Mouse (Mus musculus) CH12.LX (cell line): ENCODE data around the gene Tmem219.

Experiments
- CHD1 ChIP-seq: IDR thresholded peaks from 2 replicates; pipeline ENCODE4 v1.6.1; 2012; ENCODE audit warnings: low read depth, low read length, improper control_type of control experiment, inconsistent platforms
- CTCF ChIP-seq, 2 experiments: IDR thresholded peaks in 1 of 2; conservative IDR thresholded peaks in 1 of 2; 2 replicates each; pipeline ENCODE4 v1.5.1; 2011 to 2012; ENCODE audit warnings: low read depth in 2 of 2, low read length in 2 of 2, improper control_type of control experiment in 1 of 2, inconsistent platforms in 1 of 2, mild to moderate bottlenecking in 1 of 2, moderate library complexity in 1 of 2
- E2F4 ChIP-seq: IDR thresholded peaks from 2 replicates; pipeline ENCODE4 v1.6.1; 2011; ENCODE audit warnings: low read depth, low read length, improper control_type of control experiment; ENCODE audit not compliant: insufficient replicate concordance
- EP300 ChIP-seq: IDR thresholded peaks from 2 replicates; pipeline ENCODE4 v1.6.1; 2011; ENCODE audit warnings: low read length, improper control_type of control experiment
- HCFC1 ChIP-seq: IDR thresholded peaks from 2 replicates; pipeline ENCODE4 v1.6.1; 2012; ENCODE audit warnings: low read depth, mild to moderate bottlenecking, inconsistent platforms, low read length, improper control_type of control experiment
- JUN ChIP-seq: IDR thresholded peaks from 2 replicates; pipeline ENCODE4 v1.6.1; 2011; ENCODE audit warnings: low read depth, mild to moderate bottlenecking, low read length, improper control_type of control experiment, moderate library complexity; ENCODE audit not compliant: insufficient read depth
- JUND ChIP-seq: conservative IDR thresholded peaks from 2 replicates; pipeline ENCODE4 v1.6.1; 2011; ENCODE audit warnings: low read depth, low read length, improper control_type of control experiment
- MAFK ChIP-seq: IDR thresholded peaks from 2 replicates; pipeline ENCODE4 v1.6.1; 2011; ENCODE audit warnings: low read length, improper control_type of control experiment; ENCODE audit not compliant: insufficient replicate concordance
- NELFE ChIP-seq: IDR thresholded peaks from 2 replicates; pipeline ENCODE4 v1.6.1; 2011; ENCODE audit warnings: low read depth, low read length, improper control_type of control experiment
- PAX5 ChIP-seq: IDR thresholded peaks from 2 replicates; pipeline ENCODE4 v1.6.1; 2012; ENCODE audit warnings: low read length, inconsistent platforms, mixed read lengths
- POLR2A ChIP-seq: IDR thresholded peaks from 2 replicates; pipeline ENCODE4 v1.6.1; 2011; ENCODE audit warnings: low read depth, mild to moderate bottlenecking, improper control_type of control experiment, low read length
- TBP ChIP-seq: conservative IDR thresholded peaks from 2 replicates; pipeline ENCODE4 v1.6.1; 2011; ENCODE audit warnings: low read depth, low read length, improper control_type of control experiment
- UBTF ChIP-seq: IDR thresholded peaks from 2 replicates; pipeline ENCODE4 v1.6.1; 2012; ENCODE audit warnings: low read depth, mild to moderate bottlenecking, inconsistent platforms, low read length, improper control_type of control experiment, moderate library complexity

- TF ChIP-seq CTCF (conservative IDR thresholded peaks at IDR 0.05 in 1 of 2, IDR thresholded peaks at IDR 0.05 in 1 of 2; ENCODE audit: low read depth in 2 of 2, low read length in 2 of 2) (no peak), E2F4 (peak; percentile 91), MAFK (no peak), HCFC1 (peak; percentile 55), UBTF (0 out of 2 replicates have a peak, but pooled peaks have one; percentile 33), NELFE (peak; percentile 48), JUND (no peak), TBP (peak; percentile 55; the same call in 1 of the 2 replicates), PAX5 (no peak), JUN (no peak), CHD1 (no peak), POLR2A (peak; percentile 82), EP300 (no peak)
Observed at GRCm38 (mm10) chr7:126884286-126885164, 38.2 kb downstream of the Tmem219 start, which contains the start of gene Taok2.
